Mouse (Mus musculus) hindbrain, embryonic 13.5 days (tissue): Measurements from ENCODE around the gene Vmn2r84. TPM values are rescaled to one million over a fixed set of nuclear protein-coding genes. Genes with fewer than 3 reads are reported as not detected.
"Not testable (repeated sequence)": the region's sequence is repeated elsewhere in the genome, so short reads cannot be mapped to it uniquely, and the experiment has no call there.

Experiments used
- ATAC-seq: fragments of 200-750 bp; cut with Nextera tagmentation; 2 replicates; pipeline ENCODE4 v1.8.0; 2017; ENCODE audit warnings: moderate TSS enrichment; ENCODE audit not compliant: low FRiP score
- H3K27ac ChIP-seq: fragments of 300-500 bp; sonication (generic); 2 replicates; pipeline ENCODE4 v1.5.1; 2015; ENCODE audit warnings: inconsistent platforms, mild to moderate bottlenecking, moderate library complexity
- H3K27me3 ChIP-seq: fragments of 300-500 bp; sonication (generic); 2 replicates; pipeline ENCODE4 v1.6.1; 2015; ENCODE audit warnings: mild to moderate bottlenecking, inconsistent platforms
- H3K36me3 ChIP-seq: fragments of 300-500 bp; sonication (generic); 2 replicates; pipeline ENCODE4 v1.6.1; 2015; ENCODE audit warnings: mild to moderate bottlenecking, inconsistent platforms
- H3K4me1 ChIP-seq: fragments of 300-500 bp; sonication (generic); replicated peaks from 2 replicates; pipeline ENCODE4 v1.6.1; 2015; ENCODE audit warnings: inconsistent platforms
- H3K4me2 ChIP-seq: fragments of 300-500 bp; sonication (generic); 2 replicates; pipeline ENCODE4 v1.6.1; 2015; ENCODE audit warnings: inconsistent platforms, mild to moderate bottlenecking, moderate library complexity
- H3K4me3 ChIP-seq: fragments of 300-500 bp; sonication (generic); 2 replicates; pipeline ENCODE4 v1.5.1; 2015; ENCODE audit warnings: mild to moderate bottlenecking, inconsistent platforms
- H3K9ac ChIP-seq: fragments of 300-500 bp; sonication (generic); 2 replicates; pipeline ENCODE4 v1.6.1; 2015; ENCODE audit warnings: mild to moderate bottlenecking, inconsistent platforms
- H3K9me3 ChIP-seq: fragments of 300-500 bp; sonication (generic); 2 replicates; pipeline ENCODE4 v1.6.1; 2016; ENCODE audit warnings: inconsistent platforms
- WGBS: fragments of 180-500 bp; shearing (Covaris S2); methylation state at CpG from one replicate; pipeline ENCODE4 v1.1.7; 2015; 5-methylcytosine and 5-hydroxymethylcytosine counted together
- polyA plus RNA-seq: library from polyadenylated mRNA; unstranded; fragments of >200 nt; fragmentation: Nextera tagmentation; extraction: Ambion mirVana; gene quantifications from 2 replicates; pipeline ENCODE4 v1.2.1, GENCODE M21; 2015

The Vmn2r84 gene
- not detected in 2 replicates for polyA plus RNA-seq

- no peaks in the 10 kb centered on the region for H3K9me3 ChIP-seq
- no peak within 1 kb of the TSS for H3K4me2 ChIP-seq
- no peak for ATAC-seq
- no peak within 1 kb of the TSS for H3K4me3 ChIP-seq
- no peak within 1 kb of the TSS for H3K27ac ChIP-seq
- no peak within 1 kb of the TSS for H3K9ac ChIP-seq
- H3K4me1 ChIP-seq = no peaks in the 10 kb centered on the region
- no peaks in the 10 kb centered on the region for H3K27me3 ChIP-seq
- H3K36me3 ChIP-seq = no peaks in the 10 kb centered on the region
These were observed at the start of gene Vmn2r84 for GRCm38 (mm10) chr10:130394232-130394631. Gene Vmn2r84 (minus strand): TSS chr10:130394332.

DNA sequence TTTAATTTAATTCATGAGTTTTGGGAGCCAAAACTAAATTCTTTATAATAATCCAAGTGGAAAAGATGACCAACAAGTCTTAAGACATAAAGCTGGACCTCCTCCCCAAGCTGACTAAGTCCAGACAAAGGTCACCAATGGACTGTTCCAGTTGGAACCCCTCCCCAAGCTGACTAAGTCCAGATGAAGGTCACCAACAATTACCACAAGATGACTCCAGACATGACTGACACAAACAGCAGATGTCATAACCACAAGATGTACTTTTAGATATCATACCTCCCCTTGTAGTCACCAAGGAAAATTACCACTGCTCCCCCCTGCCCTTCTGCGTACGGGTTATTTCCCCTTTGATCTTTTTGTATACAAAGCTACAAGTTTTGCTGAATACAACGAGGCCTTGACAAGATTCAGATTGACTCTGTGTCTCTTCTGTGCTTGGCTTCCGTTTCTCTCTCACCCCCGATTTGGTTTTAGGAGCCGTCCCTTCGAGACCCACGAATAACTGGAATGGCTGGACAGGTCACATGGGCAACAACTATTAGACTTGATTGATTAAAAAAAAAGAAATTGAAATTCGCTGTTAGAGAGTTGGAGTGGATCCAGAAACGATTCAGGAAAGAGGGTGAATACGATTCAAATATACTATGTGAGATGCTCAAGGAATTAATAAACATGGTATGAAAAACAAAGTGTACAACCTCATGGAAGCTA lies 40.2 kb upstream of the Vmn2r84 start:
- not testable (repeated sequence) for H3K27me3 ChIP-seq, H3K27ac ChIP-seq, H3K9ac ChIP-seq, H3K4me1 ChIP-seq, H3K9me3 ChIP-seq, H3K4me3 ChIP-seq, H3K4me2 ChIP-seq, ATAC-seq, H3K36me3 ChIP-seq
- WGBS = 85% methylated on average over 11 of the region's 11 CpGs

- not testable (repeated sequence) for H3K27ac ChIP-seq, H3K9ac ChIP-seq, H3K36me3 ChIP-seq, H3K9me3 ChIP-seq, H3K4me2 ChIP-seq, H3K4me3 ChIP-seq, H3K4me1 ChIP-seq, H3K27me3 ChIP-seq, ATAC-seq
These were observed 35.5 kb upstream of the Vmn2r84 start, which contains the start of gene Vmn2r85 for GRCm38 (mm10) chr10:130429603-130430002. Gene Vmn2r85 (minus strand): TSS chr10:130429703.

GRCm38 (mm10) chr10:130422368-130422767 lies 28.2 kb upstream of the Vmn2r84 start:
- not testable (repeated sequence) for H3K27me3 ChIP-seq, ATAC-seq, H3K4me3 ChIP-seq, H3K36me3 ChIP-seq, H3K9me3 ChIP-seq, H3K4me1 ChIP-seq, H3K4me2 ChIP-seq, H3K9ac ChIP-seq, H3K27ac ChIP-seq
- WGBS = 88% methylated on average over 2 of the region's 2 CpGs

DNA sequence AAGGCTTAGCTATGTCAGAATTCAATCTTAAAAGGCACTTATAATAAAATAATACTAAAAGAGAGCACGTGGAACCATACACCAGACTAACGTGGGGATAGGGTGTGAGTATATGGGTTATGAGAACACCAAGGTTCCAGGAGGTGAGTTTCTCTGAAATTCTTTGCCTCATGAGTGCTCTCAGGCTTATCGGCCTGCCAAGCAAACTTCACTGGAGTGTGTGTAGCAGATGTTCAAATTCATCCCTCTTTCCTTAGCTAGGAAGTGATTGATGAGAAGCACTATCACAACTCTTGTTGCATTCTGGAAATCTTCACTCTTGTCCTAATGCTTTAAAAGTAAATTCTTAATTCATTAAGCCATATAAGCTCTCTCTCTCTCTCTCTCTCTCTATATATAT lies 26.3 kb upstream of the Vmn2r84 start:
- Histone ChIP-seq H3K27ac (no peak overlapping the region), H3K9ac (no peak overlapping the region), H3K36me3 (no peaks in the 10 kb centered on the region), H3K4me3 (no peak overlapping the region), H3K9me3 (no peaks in the 10 kb centered on the region), H3K27me3 (no peaks in the 10 kb centered on the region), H3K4me2 (no peak overlapping the region), H3K4me1 (no peaks in the 10 kb centered on the region)
- WGBS = 84% methylated on average over 3 of the region's 3 CpGs
- ATAC-seq = no peak

- H3K36me3 ChIP-seq, H3K27ac ChIP-seq, H3K4me3 ChIP-seq, H3K27me3 ChIP-seq, H3K9me3 ChIP-seq, H3K4me1 ChIP-seq, H3K4me2 ChIP-seq, H3K9ac ChIP-seq, ATAC-seq: not testable (repeated sequence)
- WGBS = 58% methylated on average over 2 of the region's 2 CpGs
These were observed 25.8 kb upstream of the Vmn2r84 start for GRCm38 (mm10) chr10:130419954-130420353.

DNA sequence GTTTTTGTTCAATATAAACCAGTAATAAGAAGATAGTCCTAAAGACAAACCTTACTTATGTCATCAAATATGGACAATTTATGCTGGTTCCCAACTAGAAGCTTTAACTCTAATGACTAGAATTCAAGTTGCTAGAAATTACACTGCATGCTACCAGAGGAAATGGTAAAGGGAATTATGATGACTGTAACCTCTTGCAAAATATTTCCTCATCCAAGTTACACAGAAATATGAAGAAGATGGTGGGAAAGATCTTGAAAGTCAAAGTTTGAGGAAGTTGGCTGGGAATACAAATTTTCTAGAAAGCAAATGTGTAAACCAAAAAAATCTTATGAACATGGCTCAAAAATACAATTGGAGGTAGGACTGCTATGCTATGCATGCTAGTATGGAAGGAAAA lies 22.2 kb upstream of the Vmn2r84 start:
- H3K4me2 ChIP-seq, H3K36me3 ChIP-seq, H3K4me3 ChIP-seq, H3K27ac ChIP-seq, H3K9me3 ChIP-seq, H3K27me3 ChIP-seq, H3K9ac ChIP-seq, ATAC-seq, H3K4me1 ChIP-seq: not testable (repeated sequence)

DNA sequence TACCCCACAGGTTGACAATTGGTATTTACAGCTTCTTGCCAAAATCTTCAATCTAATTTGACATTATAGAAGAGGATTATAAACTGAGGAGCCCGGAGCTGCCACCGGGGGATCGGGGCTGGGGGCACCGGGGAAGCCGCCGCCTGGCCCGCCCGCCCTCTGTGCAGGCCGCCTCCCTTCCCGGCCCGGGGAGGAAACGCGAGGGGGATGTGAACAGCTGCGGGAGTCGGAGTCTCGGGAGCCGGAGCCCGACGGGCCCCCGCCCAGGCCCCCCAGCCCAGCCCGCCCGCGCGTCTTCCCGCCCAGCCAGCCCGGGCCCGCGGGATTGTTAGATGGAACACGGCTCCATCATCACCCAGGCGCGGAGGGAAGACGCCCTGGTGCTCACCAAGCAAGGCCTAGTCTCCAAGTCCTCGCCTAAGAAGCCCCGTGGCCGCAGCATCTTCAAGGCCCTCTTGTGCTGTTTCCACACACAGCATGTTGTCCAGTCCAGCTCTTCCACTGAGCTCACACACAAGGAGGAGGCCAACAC lies 18.1 kb upstream of the Vmn2r84 start:
- 76% methylated on average over 22 of the region's 35 CpGs for WGBS
- H3K27ac ChIP-seq, H3K27me3 ChIP-seq, H3K9ac ChIP-seq, H3K4me3 ChIP-seq, H3K9me3 ChIP-seq, H3K36me3 ChIP-seq, H3K4me2 ChIP-seq, H3K4me1 ChIP-seq: not testable (repeated sequence)
- ATAC-seq = 0 out of 2 replicates have a peak, but pooled peaks have one; percentile 52

DNA sequence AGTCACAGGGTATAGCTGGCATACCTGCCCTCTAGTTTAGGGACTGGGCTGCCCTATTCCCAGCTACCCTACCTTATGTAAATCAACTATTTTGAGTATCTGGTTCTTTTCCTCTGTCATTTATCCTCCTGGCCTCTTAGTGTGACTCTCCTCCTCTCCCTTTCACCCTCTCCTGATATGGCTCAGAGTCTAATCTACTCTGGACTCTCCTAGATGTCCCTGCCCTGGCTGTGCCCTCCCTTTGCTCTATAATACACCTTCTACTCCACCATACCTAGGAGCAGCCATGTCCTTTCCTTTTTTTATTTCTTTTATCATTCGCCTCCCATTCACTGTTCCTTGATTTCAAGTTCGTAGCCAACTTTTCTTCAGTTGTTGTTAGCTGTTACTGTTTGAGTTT lies 19.0 kb downstream of the Vmn2r84 start:
- no peaks in the 10 kb centered on the region for H3K27me3 ChIP-seq
- 85% methylated on average over 2 of the region's 2 CpGs for WGBS
- no peak overlapping the region for H3K9ac ChIP-seq
- no peaks in the 10 kb centered on the region for H3K9me3 ChIP-seq
- H3K4me1 ChIP-seq = no peaks in the 10 kb centered on the region
- H3K4me2 ChIP-seq = no peak overlapping the region
- H3K27ac ChIP-seq = no peak overlapping the region
- no peak overlapping the region for H3K4me3 ChIP-seq
- no peak for ATAC-seq
- H3K36me3 ChIP-seq = no peaks in the 10 kb centered on the region

- Histone ChIP-seq H3K4me1 (no peaks in the 10 kb centered on the region), H3K4me2 (no peak overlapping the region), H3K4me3 (no peak overlapping the region), H3K9me3 (no peaks in the 10 kb centered on the region), H3K36me3 (no peaks in the 10 kb centered on the region), H3K27me3 (no peaks in the 10 kb centered on the region), H3K9ac (no peak overlapping the region), H3K27ac (no peak overlapping the region)
- WGBS = 83% methylated on average over 2 of the region's 2 CpGs
- ATAC-seq = no peak
These were observed 21.5 kb downstream of the Vmn2r84 start for GRCm38 (mm10) chr10:130372491-130373173.

DNA sequence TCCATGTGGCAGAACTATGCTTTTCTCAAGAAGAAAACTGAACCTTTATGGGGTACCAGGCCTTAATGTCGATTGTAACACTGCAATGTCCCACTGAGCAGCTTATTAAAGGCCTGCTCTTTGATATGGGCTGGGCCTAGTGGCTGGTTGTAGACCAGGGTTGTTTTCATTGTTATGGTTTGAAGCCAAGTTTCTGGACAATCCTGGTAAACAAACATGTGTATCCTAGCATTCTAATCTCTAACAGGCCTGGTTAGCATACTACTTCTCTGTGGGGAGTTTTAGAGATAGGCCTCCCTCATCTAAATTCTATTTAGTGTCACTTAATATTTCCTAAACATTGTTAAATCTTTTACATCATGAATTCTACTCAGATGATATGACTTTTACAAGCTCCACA lies 22.5 kb downstream of the Vmn2r84 start:
- ATAC-seq = no peak
- Histone ChIP-seq H3K27me3 (no peaks in the 10 kb centered on the region), H3K27ac (no peak overlapping the region), H3K9me3 (no peaks in the 10 kb centered on the region), H3K4me3 (no peak overlapping the region), H3K4me1 (no peaks in the 10 kb centered on the region), H3K36me3 (no peaks in the 10 kb centered on the region), H3K4me2 (no peak overlapping the region), H3K9ac (no peak overlapping the region)
- WGBS = 76% methylated on average over 1 of the region's 1 CpGs

GRCm38 (mm10) chr10:130370005-130370682 lies 24.0 kb downstream of the Vmn2r84 start:
- Histone ChIP-seq H3K9me3 (no peaks in the 10 kb centered on the region), H3K27ac (no peak overlapping the region), H3K27me3 (no peaks in the 10 kb centered on the region), H3K4me2 (no peak overlapping the region), H3K9ac (no peak overlapping the region), H3K4me3 (no peak overlapping the region), H3K36me3 (no peaks in the 10 kb centered on the region), H3K4me1 (no peaks in the 10 kb centered on the region)
- no peak for ATAC-seq
- 88% methylated on average over 2 of the region's 2 CpGs for WGBS
